Mouse (Mus musculus) hindbrain, embryonic 15.5 days (tissue): ENCODE measurements around the gene Yy1. TPM values are rescaled to one million over a fixed set of nuclear protein-coding genes. Genes with fewer than 3 reads are reported as not detected.

ENCODE experiments used
- ATAC-seq: fragments of 200-750 bp; cut with Nextera tagmentation; 2 replicates; pipeline ENCODE4 v1.8.0; 2017; ENCODE audit warnings: low read depth, moderate number of reproducible peaks, moderate TSS enrichment; ENCODE audit not compliant: low FRiP score
- H3K27ac ChIP-seq: fragments of 300-500 bp; sonication (generic); replicated peaks from 2 replicates; pipeline ENCODE4 v1.5.1; 2015; ENCODE audit warnings: mild to moderate bottlenecking, inconsistent platforms
- H3K27me3 ChIP-seq: fragments of 300-500 bp; sonication (generic); 2 replicates; pipeline ENCODE4 v1.6.1; 2015; ENCODE audit warnings: control low read depth, inconsistent platforms
- H3K36me3 ChIP-seq: fragments of 300-500 bp; sonication (generic); 2 replicates; pipeline ENCODE4 v1.6.1; 2015; ENCODE audit warnings: control low read depth, inconsistent platforms
- H3K4me1 ChIP-seq: fragments of 300-500 bp; sonication (generic); replicated peaks from 2 replicates; pipeline ENCODE4 v1.6.1; 2015; ENCODE audit warnings: control low read depth, inconsistent platforms
- H3K4me2 ChIP-seq: fragments of 300-500 bp; sonication (generic); 2 replicates; pipeline ENCODE4 v1.6.1; 2015; ENCODE audit warnings: moderate library complexity, mild to moderate bottlenecking, inconsistent platforms
- H3K4me3 ChIP-seq: fragments of 300-500 bp; sonication (generic); 2 replicates; pipeline ENCODE4 v1.5.1; 2015; ENCODE audit warnings: mild to moderate bottlenecking, inconsistent platforms
- H3K9ac ChIP-seq: fragments of 300-500 bp; sonication (generic); 2 replicates; pipeline ENCODE4 v1.6.1; 2015; ENCODE audit warnings: inconsistent platforms
- H3K9me3 ChIP-seq: fragments of 300-500 bp; sonication (generic); 2 replicates; pipeline ENCODE4 v1.6.1; 2016; ENCODE audit warnings: control low read depth, inconsistent platforms
- WGBS: fragments of 180-500 bp; shearing (Covaris S2); methylation state at CpG from one replicate; pipeline ENCODE4 v1.1.7; 2015; 5-methylcytosine and 5-hydroxymethylcytosine counted together
- polyA plus RNA-seq: library from polyadenylated mRNA; unstranded; fragments of >200 nt; fragmentation: Nextera tagmentation; extraction: Ambion mirVana; gene quantifications from 2 replicates; pipeline ENCODE4 v1.2.1, GENCODE M21; 2015

Gene Yy1
- polyA plus RNA-seq, result 13.4 and 15.1 TPM in 2 replicates

- H3K36me3 ChIP-seq, result no peaks in the 10 kb centered on the region
- H3K4me1 ChIP-seq, result peaks cover 49% of the 10 kb centered on the region
- no peaks in the 10 kb centered on the region for H3K9me3 ChIP-seq
- peak within 1 kb of the TSS; percentile 86 for H3K4me3 ChIP-seq
- no peaks in the 10 kb centered on the region for H3K27me3 ChIP-seq
- WGBS, result under 1% methylated on average over 89 of the region's 127 CpGs
- H3K27ac ChIP-seq, result peak within 1 kb of the TSS; percentile 99
- H3K9ac ChIP-seq, result peak within 1 kb of the TSS; percentile 81
- peak within 1 kb of the TSS; percentile 65 for H3K4me2 ChIP-seq
- peak; percentile 94 for ATAC-seq
Observed at GRCm38 (mm10) chr12:108792546-108793452, at the start of gene Yy1. Yy1 (plus strand) TSS chr12:108792973.

GRCm38 (mm10) chr12:108745990-108746389 is 46.8 kb upstream of the Yy1 start:
- Histone ChIP-seq H3K27ac (no peak overlapping the region), H3K9ac (no peak overlapping the region), H3K4me3 (no peak overlapping the region), H3K4me1 (no peaks in the 10 kb centered on the region), H3K9me3 (no peaks in the 10 kb centered on the region), H3K27me3 (no peaks in the 10 kb centered on the region), H3K36me3 (no peaks in the 10 kb centered on the region), H3K4me2 (no peak overlapping the region)
- no peak for ATAC-seq

- no peaks in the 10 kb centered on the region for H3K36me3 ChIP-seq
- no peak overlapping the region for H3K9ac ChIP-seq
- H3K27ac ChIP-seq, result no peak overlapping the region
- no peaks in the 10 kb centered on the region for H3K27me3 ChIP-seq
- H3K9me3 ChIP-seq, result no peaks in the 10 kb centered on the region
- no peak overlapping the region for H3K4me2 ChIP-seq
- no peaks in the 10 kb centered on the region for H3K4me1 ChIP-seq
- ATAC-seq, result no peak
- H3K4me3 ChIP-seq, result no peak overlapping the region
- WGBS, result 76% methylated on average over 6 of the region's 6 CpGs
Observed at GRCm38 (mm10) chr12:108749019-108749418, 43.8 kb upstream of the Yy1 start.

- WGBS, result 87% methylated on average over 9 of the region's 9 CpGs
- Histone ChIP-seq H3K4me3 (no peak overlapping the region), H3K4me1 (no peaks in the 10 kb centered on the region), H3K27me3 (no peaks in the 10 kb centered on the region), H3K4me2 (no peak overlapping the region), H3K27ac (no peak overlapping the region), H3K9me3 (no peaks in the 10 kb centered on the region), H3K36me3 (no peaks in the 10 kb centered on the region), H3K9ac (no peak overlapping the region)
- ATAC-seq, result no peak
Observed at GRCm38 (mm10) chr12:108749454-108749853, 43.3 kb upstream of the Yy1 start.

GRCm38 (mm10) chr12:108750226-108750625 is 42.5 kb upstream of the Yy1 start:
- Histone ChIP-seq H3K4me1 (no peaks in the 10 kb centered on the region), H3K27ac (no peak overlapping the region), H3K27me3 (no peaks in the 10 kb centered on the region), H3K4me3 (no peak overlapping the region), H3K4me2 (no peak overlapping the region), H3K9me3 (no peaks in the 10 kb centered on the region), H3K9ac (no peak overlapping the region), H3K36me3 (no peaks in the 10 kb centered on the region)
- ATAC-seq, result no peak
- WGBS, result 77% methylated on average over 3 of the region's 3 CpGs

- H3K4me1 ChIP-seq, result no peaks in the 10 kb centered on the region
- no peaks in the 10 kb centered on the region for H3K36me3 ChIP-seq
- no peak overlapping the region for H3K27ac ChIP-seq
- no peak overlapping the region for H3K4me2 ChIP-seq
- H3K27me3 ChIP-seq, result no peaks in the 10 kb centered on the region
- no peak for ATAC-seq
- no peak overlapping the region for H3K4me3 ChIP-seq
- WGBS, result 35% methylated on average over 9 of the region's 9 CpGs
- no peaks in the 10 kb centered on the region for H3K9me3 ChIP-seq
- H3K9ac ChIP-seq, result no peak overlapping the region
Observed at GRCm38 (mm10) chr12:108751790-108752189, 41.0 kb upstream of the Yy1 start.

- no peaks in the 10 kb centered on the region for H3K27me3 ChIP-seq
- no peak overlapping the region for H3K4me3 ChIP-seq
- no peaks in the 10 kb centered on the region for H3K36me3 ChIP-seq
- H3K9me3 ChIP-seq, result no peaks in the 10 kb centered on the region
- 84% methylated on average over 21 of the region's 21 CpGs for WGBS
- H3K9ac ChIP-seq, result no peak overlapping the region
- H3K4me2 ChIP-seq, result no peak overlapping the region
- ATAC-seq, result no peak
- peaks cover 8% of the 10 kb centered on the region for H3K4me1 ChIP-seq
- no peak overlapping the region for H3K27ac ChIP-seq
Observed at GRCm38 (mm10) chr12:108755141-108755540, 37.6 kb upstream of the Yy1 start.

GRCm38 (mm10) chr12:108756611-108757010 is 36.2 kb upstream of the Yy1 start:
- no peak overlapping the region for H3K4me2 ChIP-seq
- ATAC-seq, result no peak
- peaks cover 8% of the 10 kb centered on the region for H3K4me1 ChIP-seq
- H3K36me3 ChIP-seq, result no peaks in the 10 kb centered on the region
- H3K9me3 ChIP-seq, result no peaks in the 10 kb centered on the region
- H3K27ac ChIP-seq, result no peak overlapping the region
- no peak overlapping the region for H3K9ac ChIP-seq
- 92% methylated on average over 10 of the region's 10 CpGs for WGBS
- no peaks in the 10 kb centered on the region for H3K27me3 ChIP-seq
- no peak overlapping the region for H3K4me3 ChIP-seq

- peak overlapping the region; percentile 83 for H3K4me3 ChIP-seq
- H3K36me3 ChIP-seq, result no peaks in the 10 kb centered on the region
- no peaks in the 10 kb centered on the region for H3K27me3 ChIP-seq
- H3K9me3 ChIP-seq, result no peaks in the 10 kb centered on the region
- H3K9ac ChIP-seq, result peak overlapping the region; percentile 71
- WGBS, result under 1% methylated on average over 41 of the region's 41 CpGs
- ATAC-seq, result peak; percentile 98
- H3K4me2 ChIP-seq, result peak overlapping the region; percentile 92
- H3K4me1 ChIP-seq, result peaks cover 8% of the 10 kb centered on the region
- peak overlapping the region; percentile 70 for H3K27ac ChIP-seq
Observed at GRCm38 (mm10) chr12:108757717-108758257, 35.0 kb upstream of the Yy1 start.

GRCm38 (mm10) chr12:108758273-108758672 is 34.5 kb upstream of the Yy1 start:
- ATAC-seq, result no peak
- Histone ChIP-seq H3K4me3 (peak overlapping the region; percentile 83), H3K27ac (0 out of 2 replicates have a peak overlapping the region, but pooled peaks have one; percentile 22), H3K4me2 (peak overlapping the region; percentile 92), H3K9ac (no peak overlapping the region), H3K27me3 (no peaks in the 10 kb centered on the region), H3K9me3 (no peaks in the 10 kb centered on the region), H3K36me3 (no peaks in the 10 kb centered on the region), H3K4me1 (peaks cover 8% of the 10 kb centered on the region)
- 77% methylated on average over 8 of the region's 8 CpGs for WGBS

GRCm38 (mm10) chr12:108758682-108759081 is 34.1 kb upstream of the Yy1 start:
- no peak for ATAC-seq
- Histone ChIP-seq H3K4me1 (peaks cover 8% of the 10 kb centered on the region), H3K27me3 (no peaks in the 10 kb centered on the region), H3K36me3 (no peaks in the 10 kb centered on the region), H3K4me2 (no peak overlapping the region), H3K9me3 (no peaks in the 10 kb centered on the region), H3K27ac (no peak overlapping the region), H3K9ac (no peak overlapping the region), H3K4me3 (no peak overlapping the region)
- WGBS, result 85% methylated on average over 13 of the region's 13 CpGs

GRCm38 (mm10) chr12:108759266-108759665 is 33.5 kb upstream of the Yy1 start:
- 81% methylated on average over 11 of the region's 11 CpGs for WGBS
- no peak overlapping the region for H3K4me2 ChIP-seq
- no peak overlapping the region for H3K9ac ChIP-seq
- H3K36me3 ChIP-seq, result no peaks in the 10 kb centered on the region
- no peak overlapping the region for H3K27ac ChIP-seq
- H3K9me3 ChIP-seq, result no peaks in the 10 kb centered on the region
- peaks cover 8% of the 10 kb centered on the region for H3K4me1 ChIP-seq
- H3K4me3 ChIP-seq, result no peak overlapping the region
- ATAC-seq, result no peak
- H3K27me3 ChIP-seq, result no peaks in the 10 kb centered on the region
